Mouse (Mus musculus) limb, embryonic 13.5 days (tissue): Measurements from ENCODE around the gene Pin4. TPM values are rescaled to one million over a fixed set of nuclear protein-coding genes. Genes with fewer than 3 reads are reported as not detected.
A peak's percentile ranks its signal among the peaks of the same experiment; 100 is the strongest.
"Not testable (repeated sequence)": the region's sequence is repeated elsewhere in the genome, so short reads cannot be mapped to it uniquely, and the experiment has no call there.

Experiments
- ATAC-seq: fragments of 200-750 bp; cut with Nextera tagmentation; 2 replicates; pipeline ENCODE4 v1.8.0; 2017; ENCODE audit warnings: low read depth, moderate number of reproducible peaks, moderate TSS enrichment; ENCODE audit not compliant: low FRiP score
- H3K27ac ChIP-seq: fragments of 300-500 bp; sonication (generic); 2 replicates; pipeline ENCODE4 v1.5.1; 2015; ENCODE audit warnings: inconsistent platforms, mild to moderate bottlenecking, moderate library complexity
- H3K27me3 ChIP-seq: fragments of 300-500 bp; sonication (generic); 2 replicates; pipeline ENCODE4 v1.6.1; 2015; ENCODE audit warnings: mild to moderate bottlenecking, inconsistent platforms
- H3K36me3 ChIP-seq: fragments of 300-500 bp; sonication (generic); 2 replicates; pipeline ENCODE4 v1.6.1; 2015; ENCODE audit warnings: inconsistent platforms, mild to moderate bottlenecking, moderate library complexity
- H3K4me1 ChIP-seq: fragments of 300-500 bp; sonication (generic); 2 replicates; pipeline ENCODE4 v1.6.1; 2015; ENCODE audit warnings: inconsistent platforms
- H3K4me2 ChIP-seq: fragments of 300-500 bp; sonication (generic); replicated peaks from 2 replicates; pipeline ENCODE4 v1.6.1; 2015; ENCODE audit warnings: inconsistent platforms, mild to moderate bottlenecking, moderate library complexity
- H3K4me3 ChIP-seq: fragments of 300-500 bp; sonication (generic); 2 replicates; pipeline ENCODE4 v1.5.1; 2015; ENCODE audit warnings: moderate library complexity, mild to moderate bottlenecking, inconsistent platforms
- H3K9ac ChIP-seq: fragments of 300-500 bp; sonication (generic); 2 replicates; pipeline ENCODE4 v1.6.1; 2015; ENCODE audit warnings: mild to moderate bottlenecking, inconsistent platforms
- H3K9me3 ChIP-seq: fragments of 300-500 bp; sonication (generic); 2 replicates; pipeline ENCODE4 v1.6.1; 2016; ENCODE audit warnings: inconsistent platforms
- WGBS: fragments of 180-500 bp; shearing (Covaris S2); methylation state at CpG from one replicate; pipeline ENCODE4 v1.1.7; 2015; 5-methylcytosine and 5-hydroxymethylcytosine counted together
- polyA plus RNA-seq: library from polyadenylated mRNA; unstranded; fragments of >200 nt; fragmentation: Nextera tagmentation; extraction: Ambion mirVana; gene quantifications from 2 replicates; pipeline ENCODE4 v1.2.1, GENCODE M21; 2015

Pin4 gene
- polyA plus RNA-seq, 1 experiment from 2014 or later, result 75.3 TPM

DNA sequence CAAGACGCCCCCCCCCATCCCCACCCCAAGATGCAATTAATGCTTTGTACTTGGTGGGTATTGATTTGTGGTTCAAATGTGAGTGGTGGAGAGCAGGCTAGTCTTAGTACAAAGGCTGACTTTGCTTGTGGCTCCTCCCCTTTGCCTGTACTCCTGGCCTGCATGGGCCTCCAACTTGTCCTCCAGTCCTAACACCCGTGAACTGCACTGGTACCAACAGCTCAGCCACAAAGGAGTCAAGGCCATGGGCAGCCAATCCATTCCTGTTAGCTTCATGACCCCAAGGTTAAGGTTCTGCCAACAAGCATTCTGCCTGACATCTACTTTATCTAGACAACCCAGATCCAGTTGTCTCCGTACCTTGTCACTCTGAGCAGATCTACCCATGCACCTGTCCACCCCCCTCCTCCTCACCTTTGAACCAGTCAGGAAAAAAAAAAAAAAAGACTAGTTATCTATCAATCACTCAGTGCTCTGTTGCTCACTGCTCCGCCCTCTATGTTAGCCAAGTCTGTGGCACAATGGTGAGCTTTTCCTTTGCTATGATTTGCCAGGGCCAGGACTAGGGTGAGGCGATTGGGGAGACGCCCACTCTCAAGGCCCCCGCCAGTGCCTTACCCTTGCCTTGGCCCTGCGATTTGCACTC lies 33.3 kb upstream of the Pin4 start:
- H3K27me3 ChIP-seq, result peaks cover 30% of the 10 kb centered on the region; the same call in 1 of the 2 replicates
- H3K4me1 ChIP-seq, result peaks cover 12% of the 10 kb centered on the region
- H3K9me3 ChIP-seq, result no peaks in the 10 kb centered on the region
- H3K9ac ChIP-seq, result no peak overlapping the region
- no peak overlapping the region for H3K27ac ChIP-seq
- 0 out of 2 replicates have a peak, but pooled peaks cover 3% of the 10 kb centered on the region for H3K36me3 ChIP-seq
- no peak for ATAC-seq
- WGBS, result 89% methylated on average over 8 of the region's 8 CpGs
- no peak overlapping the region for H3K4me3 ChIP-seq
- no peak overlapping the region for H3K4me2 ChIP-seq

DNA sequence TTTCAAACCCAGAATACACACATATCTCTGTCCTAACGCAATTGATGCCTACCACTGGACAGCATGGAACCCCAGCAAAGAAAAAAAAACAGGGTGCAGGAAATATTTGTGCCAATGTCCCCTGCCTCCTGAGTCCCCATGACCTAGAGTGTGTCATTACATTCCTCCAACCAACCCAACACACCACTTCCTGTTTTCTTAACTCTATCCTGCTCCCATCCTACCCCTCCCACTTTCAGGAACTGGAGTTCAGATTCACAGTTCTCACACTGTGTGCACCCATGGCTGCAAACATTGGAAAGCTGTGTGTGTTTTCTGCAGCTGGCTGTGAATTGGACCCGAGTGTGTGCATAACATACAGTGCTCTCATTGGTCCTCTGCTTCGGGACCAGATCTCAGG lies 28.6 kb upstream of the Pin4 start:
- H3K9me3 ChIP-seq, result no peaks in the 10 kb centered on the region

DNA sequence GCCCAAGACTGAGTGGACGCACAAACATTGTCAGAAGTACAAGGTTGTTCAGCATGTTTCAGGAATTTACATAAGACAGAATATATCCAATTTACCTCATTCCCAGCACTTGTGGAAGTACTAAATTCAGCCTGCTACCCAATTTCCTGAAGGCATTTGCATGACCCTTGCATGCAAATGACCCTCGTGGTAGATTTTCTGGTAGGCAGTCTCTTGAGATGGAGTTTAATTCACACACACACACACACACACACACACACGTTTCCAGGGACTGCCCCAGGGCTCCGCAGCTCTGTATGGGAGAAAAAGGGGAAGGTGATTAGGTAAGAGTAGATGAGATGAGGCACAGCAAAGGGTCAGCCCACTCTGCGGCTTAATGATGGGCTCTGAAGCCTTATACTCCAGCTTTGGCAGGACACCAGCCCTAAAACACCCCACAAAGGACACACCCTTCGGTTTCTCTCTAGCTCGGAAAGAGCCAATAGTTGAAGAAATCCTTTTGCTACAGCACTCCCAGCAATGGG lies 24.8 kb upstream of the Pin4 start:
- Histone ChIP-seq H3K4me3 (no peak overlapping the region), H3K27ac (no peak overlapping the region), H3K4me1 (no peaks in the 10 kb centered on the region), H3K9ac (no peak overlapping the region), H3K36me3 (no peaks in the 10 kb centered on the region), H3K9me3 (no peaks in the 10 kb centered on the region), H3K4me2 (no peak overlapping the region), H3K27me3 (peaks cover 6% of the 10 kb centered on the region; the same call in 1 of the 2 replicates)
- ATAC-seq, result no peak
- WGBS, result 77% methylated on average over 7 of the region's 7 CpGs

More for the DNA sequence above, 28.6 kb upstream of the Pin4 start:
- ATAC-seq, result no peak
- no peak overlapping the region for H3K9ac ChIP-seq
- H3K4me2 ChIP-seq, result no peak overlapping the region
- H3K27ac ChIP-seq, result no peak overlapping the region
- H3K4me1 ChIP-seq, result no peaks in the 10 kb centered on the region
- H3K27me3 ChIP-seq, result peaks cover 22% of the 10 kb centered on the region; the same call in 1 of the 2 replicates
- 68% methylated on average over 3 of the region's 3 CpGs for WGBS
- H3K36me3 ChIP-seq, result no peaks in the 10 kb centered on the region
- no peak overlapping the region for H3K4me3 ChIP-seq

DNA sequence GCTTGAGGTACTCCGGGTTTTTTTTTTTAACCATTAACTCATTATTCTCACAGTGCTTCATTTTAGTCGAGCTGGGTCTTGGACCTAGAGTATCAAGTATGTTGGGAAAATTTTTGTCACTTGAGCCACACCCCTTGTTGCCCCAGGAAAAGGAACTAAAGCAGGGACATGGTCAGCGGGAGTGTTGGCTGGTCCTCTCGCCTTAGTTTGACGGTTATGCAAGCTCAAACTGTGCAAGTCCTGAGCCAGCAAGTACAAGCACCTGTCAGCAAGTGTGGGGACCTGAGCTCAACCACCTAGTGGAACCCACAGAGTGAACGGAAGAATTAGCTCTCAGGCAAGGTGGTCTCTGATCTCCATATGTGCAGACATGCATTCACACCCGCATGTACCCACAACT lies 17.4 kb upstream of the Pin4 start:
- ATAC-seq, result no peak
- H3K9me3 ChIP-seq, result no peaks in the 10 kb centered on the region
- H3K4me2 ChIP-seq, result no peak overlapping the region
- H3K27ac ChIP-seq, result no peak overlapping the region
- no peaks in the 10 kb centered on the region for H3K36me3 ChIP-seq
- no peaks in the 10 kb centered on the region for H3K4me1 ChIP-seq
- no peak overlapping the region for H3K9ac ChIP-seq
- no peak overlapping the region for H3K4me3 ChIP-seq
- peaks cover 18% of the 10 kb centered on the region; the same call in 1 of the 2 replicates for H3K27me3 ChIP-seq
- 58% methylated on average over 7 of the region's 7 CpGs for WGBS

DNA sequence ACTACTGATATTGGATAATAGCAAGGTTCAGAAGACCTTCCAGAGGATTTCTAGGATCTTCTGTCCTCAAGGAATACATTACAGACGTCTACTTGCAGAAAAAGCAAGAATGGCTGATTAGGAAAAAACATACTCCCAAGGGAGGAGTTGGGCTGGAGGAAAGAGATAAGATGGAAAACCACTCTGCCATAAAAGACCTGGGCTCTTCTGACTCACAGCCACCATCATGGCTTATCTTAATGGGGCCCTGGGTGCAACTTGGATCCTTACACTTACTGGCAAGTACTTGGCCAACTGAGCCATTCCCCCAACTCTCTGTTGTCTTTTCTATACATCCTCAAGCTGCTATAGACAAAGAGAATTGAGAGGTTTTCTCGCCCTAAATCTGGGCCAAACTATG lies 15.4 kb upstream of the Pin4 start:
- H3K36me3 ChIP-seq, H3K9me3 ChIP-seq, H3K9ac ChIP-seq, H3K4me3 ChIP-seq, H3K27ac ChIP-seq, H3K4me1 ChIP-seq, H3K4me2 ChIP-seq, ATAC-seq: not testable (repeated sequence)
- 69% methylated on average over 2 of the region's 2 CpGs for WGBS
- H3K27me3 ChIP-seq, result peaks cover 18% of the 10 kb centered on the region; the same call in 1 of the 2 replicates

DNA sequence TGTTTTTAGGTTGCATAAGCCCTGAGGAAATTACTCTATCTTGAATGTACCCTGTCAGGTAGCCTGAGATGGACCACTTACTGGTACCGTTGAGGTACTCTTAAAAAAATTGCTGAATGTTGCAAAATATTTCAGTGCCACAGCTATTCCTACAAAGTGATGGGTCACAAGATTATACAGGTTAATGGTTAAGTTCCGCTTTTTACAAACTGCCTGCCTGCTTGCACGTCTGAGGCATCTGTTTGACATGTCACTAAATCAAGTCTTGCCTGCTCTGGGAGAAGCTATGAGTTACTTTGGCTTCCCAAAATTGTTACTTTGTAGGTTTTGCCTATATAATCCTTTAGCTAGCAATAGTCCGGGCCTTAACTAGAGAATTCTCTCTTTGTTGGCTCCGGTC lies 9.9 kb upstream of the Pin4 start:
- WGBS, result 70% methylated on average over 5 of the region's 5 CpGs
- not testable (repeated sequence) for H3K9ac ChIP-seq, ATAC-seq, H3K9me3 ChIP-seq, H3K4me3 ChIP-seq, H3K36me3 ChIP-seq, H3K4me2 ChIP-seq, H3K4me1 ChIP-seq, H3K27ac ChIP-seq
- peaks cover 18% of the 10 kb centered on the region; the same call in 1 of the 2 replicates for H3K27me3 ChIP-seq

DNA sequence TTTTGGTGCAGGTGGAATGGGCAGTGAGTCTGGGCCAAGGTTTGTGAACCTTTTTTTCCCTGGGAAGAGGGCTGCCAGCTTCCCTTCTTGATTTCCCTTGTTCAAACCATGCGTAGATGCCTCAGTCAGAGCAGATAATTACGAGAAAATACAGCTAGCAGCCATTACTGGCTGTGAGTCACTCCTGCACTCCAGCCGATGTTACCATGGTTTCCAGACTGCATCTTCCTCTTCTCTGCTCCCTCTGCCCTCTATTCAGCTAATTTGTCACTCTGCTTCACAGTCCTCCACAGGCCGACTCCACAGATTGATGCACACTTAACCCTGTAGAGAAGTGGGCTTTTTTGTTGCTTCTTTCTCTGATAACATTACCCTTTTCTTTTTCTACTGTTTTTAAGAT lies 3.6 kb upstream of the Pin4 start:
- H3K4me2 ChIP-seq, result no peak overlapping the region
- no peak overlapping the region for H3K27ac ChIP-seq
- 0 out of 2 replicates have a peak, but pooled peaks cover 2% of the 10 kb centered on the region for H3K4me1 ChIP-seq
- peaks cover 25% of the 10 kb centered on the region; the same call in 1 of the 2 replicates for H3K27me3 ChIP-seq
- 55% methylated on average over 4 of the region's 4 CpGs for WGBS
- no peak overlapping the region for H3K9ac ChIP-seq
- H3K36me3 ChIP-seq, result no peaks in the 10 kb centered on the region
- no peak for ATAC-seq
- H3K9me3 ChIP-seq, result no peaks in the 10 kb centered on the region
- H3K4me3 ChIP-seq, result no peak overlapping the region

DNA sequence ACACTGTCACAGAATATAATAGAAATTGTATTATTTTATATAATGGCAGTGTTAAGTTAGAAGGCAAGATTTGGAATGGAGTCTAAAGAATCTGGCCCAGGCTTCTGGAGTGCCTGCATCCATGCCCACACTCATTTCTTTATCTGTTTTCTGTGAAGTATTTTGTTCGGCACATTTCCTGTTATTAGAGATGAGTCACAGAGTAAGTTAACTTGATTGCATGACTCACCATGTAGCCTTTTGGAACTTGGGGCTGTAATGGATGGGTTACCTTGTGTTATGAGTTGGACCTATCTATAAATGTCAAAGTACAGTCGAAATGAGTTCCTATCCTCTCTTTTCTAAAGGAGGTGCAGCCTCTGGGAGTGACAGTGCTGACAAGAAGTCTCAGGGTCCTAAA lies 2.1 kb downstream of the Pin4 start:
- Histone ChIP-seq H3K27me3 (peaks cover 6% of the 10 kb centered on the region; the same call in 1 of the 2 replicates), H3K4me3 (no peak overlapping the region), H3K9me3 (no peaks in the 10 kb centered on the region), H3K4me2 (no peak overlapping the region), H3K4me1 (0 out of 2 replicates have a peak, but pooled peaks cover 2% of the 10 kb centered on the region), H3K9ac (no peak overlapping the region), H3K27ac (no peak overlapping the region), H3K36me3 (peaks cover 18% of the 10 kb centered on the region)
- WGBS, result 90% methylated on average over 2 of the region's 2 CpGs
- ATAC-seq, result no peak

DNA sequence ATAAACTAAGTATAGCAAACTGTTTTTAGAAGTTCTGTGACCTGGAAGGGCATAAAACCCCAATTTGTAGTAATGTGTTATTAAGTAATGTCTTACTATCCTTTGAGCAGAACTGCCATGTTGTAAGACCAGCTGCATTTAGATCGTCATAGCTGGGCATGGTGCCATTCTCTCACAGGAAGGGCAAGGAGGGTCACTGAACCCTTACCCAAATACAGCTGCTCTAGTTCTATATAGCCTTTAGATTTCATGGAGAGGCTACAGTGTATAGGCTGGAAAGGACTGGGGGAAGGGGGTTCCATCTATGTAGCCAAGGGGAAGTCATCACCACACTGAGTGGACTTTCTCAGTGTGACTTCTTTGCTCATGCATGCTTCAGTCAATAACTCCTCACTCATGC lies 21.9 kb downstream of the Pin4 start:
- no peaks in the 10 kb centered on the region for H3K9me3 ChIP-seq
- H3K4me1 ChIP-seq, result no peaks in the 10 kb centered on the region
- 77% methylated on average over 1 of the region's 1 CpGs for WGBS
- no peak for ATAC-seq
- no peak overlapping the region for H3K4me3 ChIP-seq
- H3K9ac ChIP-seq, result no peak overlapping the region
- peaks cover 24% of the 10 kb centered on the region for H3K36me3 ChIP-seq
- peaks cover 8% of the 10 kb centered on the region; the same call in 1 of the 2 replicates for H3K27me3 ChIP-seq
- H3K27ac ChIP-seq, result no peak overlapping the region
- H3K4me2 ChIP-seq, result no peak overlapping the region

DNA sequence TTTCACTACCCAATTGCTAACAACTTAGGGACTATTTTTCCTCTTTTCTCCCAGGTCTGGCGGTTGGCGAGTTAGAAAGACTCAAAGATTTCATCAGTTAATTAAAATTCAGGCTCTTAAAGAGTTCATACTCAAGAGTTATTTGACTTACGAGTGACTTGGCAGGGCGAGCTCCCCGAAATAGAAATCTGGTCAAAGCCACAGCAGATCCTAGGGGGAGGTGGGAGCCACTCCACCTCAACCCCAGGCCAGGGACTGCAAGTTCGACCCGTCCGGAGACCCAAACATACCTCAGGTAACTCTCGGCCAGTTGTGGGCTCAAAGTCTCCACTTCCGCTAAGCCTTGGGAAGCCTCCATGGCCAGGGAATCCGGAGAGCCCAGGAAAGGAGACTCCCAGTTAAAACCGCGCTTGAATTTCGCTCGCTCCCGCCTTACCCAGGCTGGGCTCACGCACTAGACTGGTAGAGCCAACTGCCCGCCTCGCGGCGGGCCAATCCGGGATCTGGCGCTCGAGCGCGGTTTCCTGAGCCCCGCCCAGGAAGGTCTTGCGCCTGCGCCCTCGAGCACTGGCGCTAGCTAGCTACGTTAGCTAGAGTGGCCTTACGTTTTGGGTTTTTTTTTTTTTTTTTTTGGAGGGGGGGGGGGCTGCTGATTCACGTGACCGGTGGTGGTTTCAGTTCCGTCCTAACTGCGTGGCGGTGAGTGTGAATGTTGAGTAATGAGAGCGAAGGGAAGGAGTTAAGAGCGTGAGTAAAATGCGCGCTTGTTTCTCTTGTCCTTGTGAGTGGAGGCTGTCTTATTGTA lies 37.6 kb downstream of the Pin4 start, which contains the start of gene Ercc6l:
Ercc6l (minus strand) TSS at position 474 of the 805 bp plus-strand sequence.
- Histone ChIP-seq H3K4me1 (no peaks in the 10 kb centered on the region), H3K9ac (peak within 1 kb of the TSS; percentile 64), H3K27ac (peak within 1 kb of the TSS; percentile 74), H3K27me3 (peaks cover 9% of the 10 kb centered on the region; the same call in 1 of the 2 replicates), H3K9me3 (peaks cover 3% of the 10 kb centered on the region; the same call in 1 of the 2 replicates), H3K4me2 (peak within 1 kb of the TSS; percentile 58), H3K36me3 (no peaks in the 10 kb centered on the region), H3K4me3 (peak within 1 kb of the TSS; percentile 51)
- 11% methylated on average over 38 of the region's 42 CpGs for WGBS
- peak; percentile 98 for ATAC-seq

DNA sequence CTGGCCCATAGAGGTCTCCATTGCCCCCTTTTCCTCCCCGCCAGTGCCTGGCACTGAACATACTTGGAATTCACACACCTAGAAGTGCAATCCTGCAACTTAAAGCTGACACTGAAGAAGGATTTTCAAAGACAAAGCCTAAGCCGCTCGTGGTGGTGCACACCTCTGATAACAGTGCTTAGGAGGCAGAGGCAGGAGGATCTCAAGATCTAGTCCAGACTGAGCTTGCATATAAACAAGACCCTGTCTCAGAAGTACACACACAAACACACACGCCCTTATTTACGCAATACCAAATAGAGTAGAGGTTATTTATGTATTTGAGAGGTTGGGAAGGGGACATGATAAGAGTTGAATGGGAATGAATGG lies 38.2 kb downstream of the Pin4 start:
- H3K27ac ChIP-seq, result peak overlapping the region; percentile 74
- peak overlapping the region; percentile 53 for H3K4me2 ChIP-seq
- 49% methylated on average over 5 of the region's 5 CpGs for WGBS
- H3K27me3 ChIP-seq, result peaks cover 9% of the 10 kb centered on the region; the same call in 1 of the 2 replicates
- H3K9ac ChIP-seq, result peak overlapping the region; percentile 50; the same call in 1 of the 2 replicates
- ATAC-seq, result no peak; the same call in 1 of the 2 replicates
- H3K4me1 ChIP-seq, result no peaks in the 10 kb centered on the region
- no peaks in the 10 kb centered on the region for H3K9me3 ChIP-seq
- peak overlapping the region; percentile 41 for H3K4me3 ChIP-seq
- H3K36me3 ChIP-seq, result no peaks in the 10 kb centered on the region

DNA sequence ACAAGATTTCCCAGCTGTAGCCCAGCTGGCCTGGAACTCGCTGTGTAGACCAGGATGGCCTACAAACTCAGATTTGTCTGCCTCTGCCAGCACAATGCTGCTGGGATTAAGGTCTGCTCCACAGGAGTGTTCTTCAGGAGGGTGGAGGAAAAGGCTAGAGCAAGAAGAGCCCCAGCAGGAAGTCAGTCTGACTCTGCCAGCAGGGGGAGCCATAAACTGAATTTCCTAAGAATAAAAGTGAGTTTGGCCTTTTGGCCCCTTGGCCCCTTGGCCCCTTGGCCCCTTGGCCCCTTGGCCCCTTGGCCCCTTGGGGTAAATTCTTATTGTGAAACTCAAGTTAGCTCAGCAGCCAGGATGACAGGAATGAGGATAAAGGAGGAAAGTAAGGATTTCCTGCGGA lies 40.5 kb downstream of the Pin4 start:
- Histone ChIP-seq H3K36me3 (no peaks in the 10 kb centered on the region), H3K4me2 (no peak overlapping the region), H3K9me3 (no peaks in the 10 kb centered on the region), H3K27ac (no peak overlapping the region), H3K9ac (no peak overlapping the region), H3K4me1 (no peaks in the 10 kb centered on the region), H3K4me3 (no peak overlapping the region), H3K27me3 (peaks cover 9% of the 10 kb centered on the region; the same call in 1 of the 2 replicates)
- ATAC-seq, result no peak
- 48% methylated on average over 2 of the region's 2 CpGs for WGBS
